Mouse (Mus musculus) C2C12 (cell line): ENCODE data around the gene Amz1. TPM values are rescaled to one million over a fixed set of nuclear protein-coding genes. Genes with fewer than 3 reads are reported as not detected.

Source experiments
- H3K27me3 ChIP-seq: one replicate; pipeline ENCODE4 v1.6.1; 2011; ENCODE audit not compliant: control insufficient read depth, insufficient read depth, insufficient read length
- H3K36me3 ChIP-seq: one replicate; pipeline ENCODE4 v1.6.1; 2011; ENCODE audit not compliant: control insufficient read depth, insufficient read depth
- H3K4me3 ChIP-seq: one replicate; pipeline ENCODE4 v1.5.1; 2011; ENCODE audit warnings: mild to moderate bottlenecking, control low read depth; ENCODE audit not compliant: poor library complexity, insufficient read depth, severe bottlenecking
- H3K79me2 ChIP-seq: one replicate; pipeline ENCODE4 v1.6.1; 2011; ENCODE audit not compliant: control insufficient read depth, insufficient read depth
- H3K79me3 ChIP-seq: one replicate; pipeline ENCODE4 v1.6.1; 2011; ENCODE audit warnings: low read depth, control low read depth
- H3ac ChIP-seq: one replicate; pipeline ENCODE3; 2011; ENCODE audit warnings: low read depth; ENCODE audit not compliant: control insufficient read depth, insufficient read length
- CEBPB ChIP-seq: IDR thresholded peaks from one replicate; pipeline ENCODE4 v1.6.1; 2011; ENCODE audit warnings: low read depth, mild to moderate bottlenecking, control low read depth, moderate library complexity
- CTCF ChIP-seq: IDR thresholded peaks from one replicate; pipeline ENCODE4 v1.5.1; 2011; ENCODE audit not compliant: control insufficient read depth, insufficient read depth, insufficient read length
- FOSL1 ChIP-seq: IDR thresholded peaks from one replicate; pipeline ENCODE4 v1.8.0; 2011; ENCODE audit warnings: mild to moderate bottlenecking, low read length; ENCODE audit not compliant: poor library complexity, insufficient read depth, severe bottlenecking
- MAX ChIP-seq: IDR thresholded peaks from one replicate; pipeline ENCODE4 v1.6.1; 2011; ENCODE audit warnings: mild to moderate bottlenecking, control low read depth
- MYOD1 ChIP-seq: IDR thresholded peaks from one replicate; pipeline ENCODE4 v1.6.1; 2011; ENCODE audit warnings: low read depth; ENCODE audit not compliant: control insufficient read depth, insufficient read length
- MYOG ChIP-seq: IDR thresholded peaks from one replicate; pipeline ENCODE4 v1.6.1; 2011; ENCODE audit not compliant: control insufficient read depth, insufficient read length; ENCODE audit errors: extremely low read depth
- USF1 ChIP-seq: IDR thresholded peaks from one replicate; pipeline ENCODE4 v1.6.1; 2011; ENCODE audit warnings: low read depth, mild to moderate bottlenecking, control low read depth, moderate library complexity
- polyA plus RNA-seq: library from polyadenylated mRNA; unstranded; fragments of >200 nt; fragmentation: generic; extraction: Trizol; gene quantifications from one replicate; pipeline ENCODE4 v1.2.1, GENCODE M21; 2012; ENCODE audit warnings: missing spikeins

Amz1 gene
- polyA plus RNA-seq, 1 experiment: 0.43 TPM

DNA sequence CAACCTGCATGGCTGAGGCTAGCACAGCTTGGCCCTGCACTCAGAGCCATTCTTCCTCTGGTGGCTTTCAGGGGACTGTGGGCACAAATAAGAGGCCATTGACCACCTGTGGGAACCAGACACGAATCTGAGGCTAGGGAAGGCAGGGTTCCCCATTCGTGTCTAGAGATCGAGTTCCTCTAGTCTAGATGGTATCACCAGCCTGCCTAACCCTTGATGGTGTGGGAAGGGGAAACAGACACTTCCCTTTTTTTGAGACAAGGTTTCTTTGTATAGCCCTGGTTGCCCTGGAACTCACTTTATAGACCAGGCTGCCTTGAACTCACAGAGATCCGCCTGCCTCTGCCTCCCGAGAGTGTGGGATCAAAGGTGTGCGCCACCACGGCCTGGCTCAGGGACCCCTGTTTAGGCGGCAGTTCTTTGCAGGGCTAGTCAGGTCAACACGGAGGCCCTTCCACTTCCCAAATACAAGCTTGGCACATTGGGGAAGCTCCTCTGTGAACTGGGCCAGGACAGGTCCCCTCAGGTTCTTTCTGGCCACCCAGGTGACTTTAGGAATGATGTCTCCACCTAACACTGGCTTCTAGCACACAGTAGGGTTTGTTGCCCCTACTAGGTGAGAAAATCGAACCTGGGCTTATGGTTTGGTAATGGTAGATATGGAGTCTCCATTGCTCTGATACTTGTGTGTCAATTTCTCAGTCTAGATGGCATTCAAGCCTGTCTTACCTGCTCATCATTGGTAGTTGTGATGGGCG is 7.3 kb downstream of the Amz1 start:
- Histone ChIP-seq H3K79me2 (no peaks in the 10 kb centered on the region), H3ac (no peak overlapping the region), H3K27me3 (peaks cover 13% of the 10 kb centered on the region), H3K4me3 (no peak overlapping the region), H3K36me3 (no peaks in the 10 kb centered on the region), H3K79me3 (no peaks in the 10 kb centered on the region)
- TF ChIP-seq FOSL1 (no peak), USF1 (no peak), CTCF (no peak), MYOG (no peak), MYOD1 (no peak), CEBPB (no peak), MAX (no peak)

DNA sequence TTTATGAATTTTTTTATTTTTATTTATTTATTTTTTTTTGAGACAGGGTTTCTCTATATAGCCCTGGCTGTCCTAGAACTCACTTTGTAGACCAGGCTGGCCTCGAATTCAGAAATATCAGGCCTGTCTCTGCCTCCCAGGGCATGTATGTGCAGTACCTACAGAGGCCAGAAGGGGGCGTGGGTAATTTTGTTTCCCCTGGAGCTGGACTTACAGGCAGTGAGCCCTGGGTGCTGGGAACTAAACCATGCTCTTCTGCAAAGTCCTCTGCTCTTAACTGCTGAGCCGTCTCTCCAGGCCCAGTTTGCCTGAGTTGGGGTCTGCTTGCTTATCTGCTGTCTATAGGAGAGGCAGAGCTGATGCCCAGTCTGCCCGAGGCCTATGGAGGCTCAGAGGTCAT is 8.3 kb downstream of the Amz1 start:
- Histone ChIP-seq H3K4me3 (no peak overlapping the region), H3K27me3 (peaks cover 13% of the 10 kb centered on the region), H3ac (no peak overlapping the region), H3K79me3 (no peaks in the 10 kb centered on the region), H3K79me2 (no peaks in the 10 kb centered on the region), H3K36me3 (no peaks in the 10 kb centered on the region)
- no peak for TF ChIP-seq MYOG

DNA sequence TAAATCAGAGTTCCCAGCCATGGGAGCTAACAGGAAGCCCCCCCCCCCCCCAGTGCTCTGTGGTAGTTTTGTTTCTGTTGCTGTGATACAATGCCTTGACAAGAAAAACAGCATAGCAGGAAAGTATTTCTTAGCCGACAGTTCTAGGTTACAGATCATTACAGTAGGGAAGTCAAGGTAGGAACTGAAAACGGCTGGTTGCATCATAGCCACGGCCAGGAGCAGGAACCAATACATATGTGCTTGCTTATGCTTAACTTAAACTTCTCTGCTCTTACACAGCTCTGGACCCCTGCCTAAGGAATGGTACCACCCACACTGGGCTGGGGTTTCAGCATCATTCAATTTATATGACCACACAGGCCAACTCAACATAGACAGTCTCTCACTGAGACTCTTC is 9.4 kb downstream of the Amz1 start:
- H3K79me3 ChIP-seq: no peaks in the 10 kb centered on the region
- H3K36me3 ChIP-seq: no peaks in the 10 kb centered on the region
- H3K79me2 ChIP-seq: no peaks in the 10 kb centered on the region
- H3ac ChIP-seq: no peak overlapping the region
- H3K27me3 ChIP-seq: peaks cover 14% of the 10 kb centered on the region
- TF ChIP-seq MYOD1 (no peak), FOSL1 (no peak), CEBPB (no peak), MAX (no peak), USF1 (no peak), MYOG (no peak), CTCF (no peak)
- H3K4me3 ChIP-seq: no peak overlapping the region

DNA sequence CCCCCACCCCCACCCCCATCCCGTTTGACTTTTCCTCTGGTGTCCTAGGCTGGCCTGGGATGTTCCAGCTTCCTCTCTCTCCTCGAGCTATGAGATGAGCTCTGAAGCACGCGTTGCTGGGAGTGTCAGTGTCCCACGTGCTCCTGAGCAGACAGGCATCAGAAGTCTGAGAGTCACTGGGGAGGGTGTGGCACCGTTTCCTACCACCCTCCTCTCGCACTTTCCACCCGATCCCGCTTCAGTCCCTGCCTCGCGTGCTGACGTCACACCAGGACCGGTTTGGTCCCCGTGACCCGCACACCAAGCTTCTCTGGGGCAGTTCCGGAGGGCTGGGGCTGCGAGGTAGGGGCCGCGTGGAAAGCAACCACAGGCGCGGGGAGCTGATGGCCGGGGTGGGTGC is 11.4 kb downstream of the Amz1 start:
- Histone ChIP-seq H3K27me3 (peaks cover 18% of the 10 kb centered on the region), H3ac (peak overlapping the region; percentile 36), H3K79me2 (no peaks in the 10 kb centered on the region), H3K36me3 (no peaks in the 10 kb centered on the region), H3K79me3 (no peaks in the 10 kb centered on the region), H3K4me3 (no peak overlapping the region)
- TF ChIP-seq MYOG (no peak), MAX (no peak), USF1 (no peak), MYOD1 (no peak), CTCF (no peak), CEBPB (no peak)

DNA sequence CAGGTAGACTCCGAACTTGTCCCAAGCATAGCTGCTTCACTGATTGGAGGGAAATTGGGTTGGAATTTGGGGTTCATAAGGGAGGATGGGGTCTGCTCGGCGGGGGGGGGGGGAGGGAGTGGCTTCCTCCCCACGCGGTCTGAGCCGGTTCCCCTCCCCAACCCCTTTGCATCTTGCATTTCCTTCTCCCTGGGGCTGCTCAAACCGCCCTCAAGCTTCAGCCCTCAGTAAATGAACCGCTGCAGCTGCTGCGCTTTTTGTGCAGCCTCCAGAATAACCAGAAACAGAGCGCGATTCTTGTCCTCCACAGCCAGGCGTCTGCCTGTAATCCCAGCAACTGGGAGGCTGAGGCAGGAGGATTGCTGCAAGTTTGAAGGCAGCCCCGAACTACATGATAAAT is 12.2 kb downstream of the Amz1 start:
- H3K27me3 ChIP-seq: peaks cover 18% of the 10 kb centered on the region
- H3K79me3 ChIP-seq: no peaks in the 10 kb centered on the region
- H3K36me3 ChIP-seq: no peaks in the 10 kb centered on the region
- H3ac ChIP-seq: no peak overlapping the region
- H3K79me2 ChIP-seq: no peaks in the 10 kb centered on the region
- TF ChIP-seq MAX: no peak
- TF ChIP-seq MYOG: no peak
- no peak for TF ChIP-seq USF1
- no peak for TF ChIP-seq CEBPB
- no peak for TF ChIP-seq CTCF
- TF ChIP-seq MYOD1: no peak
- no peak for TF ChIP-seq FOSL1
- no peak overlapping the region for H3K4me3 ChIP-seq

DNA sequence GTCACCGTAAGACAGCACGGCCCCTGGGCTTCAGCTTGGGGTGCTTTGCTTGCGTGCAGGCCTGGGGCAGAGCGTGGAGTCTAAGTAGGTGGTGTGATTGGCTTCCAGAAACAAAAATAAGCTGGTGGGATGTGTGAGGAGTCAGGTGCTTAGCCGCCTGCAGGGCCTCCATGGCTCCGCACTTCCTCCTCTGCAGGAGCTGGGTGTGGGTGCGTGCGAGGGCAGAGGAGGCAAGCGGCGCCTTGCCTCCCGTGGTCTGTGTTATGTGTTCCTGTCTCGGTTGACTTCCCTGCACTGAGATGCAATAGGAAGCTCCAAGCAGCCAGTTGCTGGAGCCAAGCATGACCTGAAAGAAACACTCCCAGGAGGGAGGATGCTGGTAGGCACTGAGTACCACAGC is 15.9 kb downstream of the Amz1 start:
- no peak overlapping the region for H3ac ChIP-seq
- TF ChIP-seq CEBPB: no peak
- no peak for TF ChIP-seq FOSL1
- TF ChIP-seq MYOG: no peak
- TF ChIP-seq MYOD1: no peak
- no peak for TF ChIP-seq MAX
- no peak for TF ChIP-seq USF1
- TF ChIP-seq CTCF: no peak
- no peak overlapping the region for H3K4me3 ChIP-seq
- no peaks in the 10 kb centered on the region for H3K79me2 ChIP-seq
- H3K36me3 ChIP-seq: no peaks in the 10 kb centered on the region
- H3K79me3 ChIP-seq: no peaks in the 10 kb centered on the region
- peaks cover 24% of the 10 kb centered on the region for H3K27me3 ChIP-seq
